Mouse (Mus musculus) MEL (cell line): Measurements from ENCODE around the gene D8Ertd738e. TPM values are rescaled to one million over a fixed set of nuclear protein-coding genes. Genes with fewer than 3 reads are reported as not detected.
A peak's percentile ranks its signal among the peaks of the same experiment; 100 is the strongest.

Source experiments
- DNase-seq: peaks from one replicate; pipeline ENCODE4 v3.0.0; 2011; ENCODE audit warnings: low read depth, low spot score
- H3K27ac ChIP-seq: 2 replicates; pipeline ENCODE4 v1.5.1; 2012; ENCODE audit warnings: low read depth, mild to moderate bottlenecking, control low read depth, low read length, moderate library complexity; ENCODE audit not compliant: control insufficient read depth
- H3K27me3 ChIP-seq, 2 experiments: fragments of 150-350 bp in 1 of 2; sonication (generic) in 1 of 2; 2 replicates each; pipeline ENCODE4 v1.6.1; 2012; ENCODE audit warnings: low read length in 2 of 2, mild to moderate bottlenecking in 2 of 2, improper control_type of control experiment in 1 of 2, moderate library complexity in 1 of 2; ENCODE audit not compliant: insufficient read depth in 2 of 2, control insufficient read depth in 1 of 2
- H3K36me3 ChIP-seq, 2 experiments: 2 replicates each; pipeline ENCODE4 v1.6.1; 2012 to 2014; ENCODE audit warnings: low read length in 2 of 2, improper control_type of control experiment in 1 of 2, inconsistent platforms in 1 of 2, mild to moderate bottlenecking in 1 of 2; ENCODE audit not compliant: insufficient read depth in 2 of 2, control insufficient read depth in 1 of 2
- H3K4me1 ChIP-seq, 2 experiments: fragments of 150-350 bp in 1 of 2; sonication (generic) in 1 of 2; 2 replicates each; pipeline ENCODE4 v1.6.1; 2012; ENCODE audit warnings: low read length in 2 of 2, improper control_type of control experiment in 1 of 2, mild to moderate bottlenecking in 1 of 2; ENCODE audit not compliant: insufficient read depth in 2 of 2, control insufficient read depth in 1 of 2
- H3K4me3 ChIP-seq, 2 experiments: fragments of 150-350 bp in 1 of 2; sonication (generic) in 1 of 2; 2 replicates each; pipeline ENCODE4 v1.5.1; 2012; ENCODE audit warnings: low read depth in 2 of 2, low read length in 2 of 2, mild to moderate bottlenecking in 2 of 2, moderate library complexity in 2 of 2, control low read depth in 1 of 2, improper control_type of control experiment in 1 of 2; ENCODE audit not compliant: control insufficient read depth in 1 of 2, insufficient read depth in 1 of 2
- H3K79me2 ChIP-seq: 2 replicates; pipeline ENCODE4 v1.6.1; 2012; ENCODE audit warnings: mild to moderate bottlenecking, low read length, moderate library complexity; ENCODE audit not compliant: control insufficient read depth, poor library complexity, insufficient read depth
- H3K9ac ChIP-seq: 2 replicates; pipeline ENCODE4 v1.6.1; 2012; ENCODE audit warnings: low read depth, mild to moderate bottlenecking, control low read depth, low read length, moderate library complexity; ENCODE audit not compliant: control insufficient read depth, poor library complexity, severe bottlenecking
- H3K9me3 ChIP-seq: fragments of 150-350 bp; sonication (generic); replicated peaks from 2 replicates; pipeline ENCODE4 v1.6.1; 2012; ENCODE audit warnings: mild to moderate bottlenecking, low read length, improper control_type of control experiment, moderate library complexity; ENCODE audit not compliant: insufficient read depth
- BHLHE40 ChIP-seq: IDR thresholded peaks from 2 replicates; pipeline ENCODE4 v1.6.1; 2012; ENCODE audit warnings: low read depth, mild to moderate bottlenecking, inconsistent platforms, low read length, improper control_type of control experiment, borderline replicate concordance
- CTCF ChIP-seq, 3 experiments: IDR thresholded peaks in 2 of 3; conservative IDR thresholded peaks in 1 of 3; 2 replicates each; pipeline ENCODE4 v1.5.1; 2011 to 2012; ENCODE audit warnings: low read length in 3 of 3, low read depth in 2 of 3, mild to moderate bottlenecking in 2 of 3, improper control_type of control experiment in 1 of 3, inconsistent platforms in 1 of 3, mixed read lengths in 1 of 3, moderate library complexity in 1 of 3; ENCODE audit not compliant: control insufficient read depth in 1 of 3, insufficient read depth in 1 of 3, poor library complexity in 1 of 3, severe bottlenecking in 1 of 3
- MAFK ChIP-seq: IDR thresholded peaks from 2 replicates; pipeline ENCODE4 v1.6.1; 2011; ENCODE audit warnings: low read depth, mild to moderate bottlenecking, low read length, improper control_type of control experiment, borderline replicate concordance
- MYB ChIP-seq: IDR thresholded peaks from 2 replicates; pipeline ENCODE4 v1.6.1; 2011; ENCODE audit warnings: mild to moderate bottlenecking, low read depth, low read length, improper control_type of control experiment
- RAD21 ChIP-seq: IDR thresholded peaks from 2 replicates; pipeline ENCODE4 v1.6.1; 2011; ENCODE audit warnings: mild to moderate bottlenecking, low read depth, low read length, improper control_type of control experiment
- RCOR1 ChIP-seq: IDR thresholded peaks from 2 replicates; pipeline ENCODE4 v1.6.1; 2012; ENCODE audit warnings: low read depth, mild to moderate bottlenecking, inconsistent platforms, low read length, improper control_type of control experiment
- SMC3 ChIP-seq: IDR thresholded peaks from 2 replicates; pipeline ENCODE4 v1.6.1; 2011; ENCODE audit warnings: low read depth, low read length, improper control_type of control experiment
- TCF12 ChIP-seq: IDR thresholded peaks from 2 replicates; pipeline ENCODE4 v1.6.1; 2014; ENCODE audit warnings: low read depth, mild to moderate bottlenecking, inconsistent platforms, low read length, improper control_type of control experiment, moderate library complexity
- USF2 ChIP-seq, 2 experiments: IDR thresholded peaks; 2 replicates each; pipeline ENCODE4 v1.6.1; 2011 to 2012; ENCODE audit warnings: improper control_type of control experiment in 2 of 2, low read length in 2 of 2, borderline replicate concordance in 1 of 2, inconsistent platforms in 1 of 2, low read depth in 1 of 2, mild to moderate bottlenecking in 1 of 2; ENCODE audit not compliant: insufficient read depth in 1 of 2
- ZMIZ1 ChIP-seq: IDR thresholded peaks from 2 replicates; pipeline ENCODE4 v1.6.1; 2012; ENCODE audit warnings: low read depth, mild to moderate bottlenecking, inconsistent platforms, low read length, improper control_type of control experiment, moderate library complexity
- polyA plus RNA-seq, 2 experiments: library from polyadenylated mRNA; stranded (reverse) in 1 of 2; unstranded in 1 of 2; fragments of >175 nt in 1 of 2; fragments of >200 nt in 1 of 2; gene quantifications; 2 replicates each; pipeline versions ENCODE4 v1.2.1 to v1.2.4; 2012; ENCODE audit warnings: low replicate concordance in 2 of 2, low read depth in 1 of 2; ENCODE audit not compliant: insufficient read length in 2 of 2, insufficient read depth in 1 of 2, missing spikeins in 1 of 2
- total RNA-seq: library from RNA; depleted of rRNA; stranded (reverse); fragments of 300-350 nt; gene quantifications from 2 replicates; pipeline ENCODE4 v1.2.3, GENCODE M21; 2012

Gene D8Ertd738e
- total and polyA plus RNA-seq, 3 experiments, result 149 to 164 TPM; not detected in 1

DNA sequence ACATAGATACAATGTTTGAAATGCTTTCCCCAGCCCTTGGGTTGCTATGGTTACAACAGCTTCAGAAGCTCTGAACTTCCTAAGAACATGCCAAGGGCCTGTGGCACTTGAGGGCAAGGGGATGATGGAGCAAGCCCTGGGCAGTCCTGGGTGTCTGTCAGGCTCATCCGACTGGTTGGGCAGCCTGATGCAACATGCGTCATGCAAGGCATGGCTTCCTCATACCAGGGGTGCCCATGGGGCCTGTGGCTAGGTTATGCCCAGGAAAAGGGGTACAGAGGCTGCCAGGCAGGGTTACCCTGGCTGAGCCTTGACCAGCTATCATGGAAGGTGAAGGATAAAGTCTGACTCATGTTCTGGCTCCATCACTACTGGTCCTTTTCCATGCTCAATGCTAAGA lies 16.5 kb downstream of the D8Ertd738e start:
- H3K4me3 ChIP-seq, result no peak overlapping the region
- peaks cover 1 to 2% of the 10 kb centered on the region in 2 experiments; a peak in 2 of 4 replicates for H3K4me1 ChIP-seq
- H3K27me3 ChIP-seq, result no peaks in the 10 kb centered on the region
- H3K79me2 ChIP-seq, result no peaks in the 10 kb centered on the region; the same call in 1 of the 2 replicates
- H3K9me3 ChIP-seq, result no peaks in the 10 kb centered on the region
- peaks cover 0 to 3% of the 10 kb centered on the region in 2 experiments; a peak in 1 of 4 replicates for H3K36me3 ChIP-seq
- no peak overlapping the region for H3K9ac ChIP-seq
- no peak overlapping the region for H3K27ac ChIP-seq
- no peak for DNase-seq
- TF ChIP-seq RCOR1 (no peak), ZMIZ1 (no peak), MYB (no peak), USF2 (IDR thresholded peaks at IDR 0.05; ENCODE audit: borderline replicate concordance in 1 of 2, insufficient read depth in 1 of 2, low read depth in 1 of 2, low read length in 2 of 2) (no peak), BHLHE40 (no peak)

DNA sequence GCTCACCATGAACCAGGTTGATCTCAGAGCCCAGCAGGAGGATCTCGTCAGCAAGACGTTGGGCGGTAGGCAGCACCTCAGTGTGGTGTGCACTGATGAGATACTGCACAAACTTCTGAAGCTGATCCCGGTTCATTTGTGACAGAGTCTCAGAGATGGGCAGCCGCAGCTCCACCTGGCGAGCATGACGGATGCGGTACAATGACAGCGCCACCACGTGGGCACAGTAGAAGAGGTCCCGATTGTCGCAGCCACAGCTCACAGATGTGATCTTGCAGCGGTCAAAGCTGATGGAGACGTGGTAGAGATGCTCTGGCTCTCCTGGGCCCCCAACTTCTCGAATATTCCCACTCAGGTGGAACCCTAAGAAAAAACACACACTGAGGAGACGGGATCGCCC lies 18.8 kb downstream of the D8Ertd738e start:
- Histone ChIP-seq H3K4me3 (no peak overlapping the region), H3K27ac (no peak overlapping the region), H3K9ac (no peak overlapping the region), H3K36me3 (no peaks in the 10 kb centered on the region), H3K27me3 (no peaks in the 10 kb centered on the region), H3K79me2 (no peaks in the 10 kb centered on the region), H3K4me1 (no peaks in the 10 kb centered on the region), H3K9me3 (no peaks in the 10 kb centered on the region)
- TF ChIP-seq RAD21, result peak; percentile 12; the same call in 1 of the 2 replicates
- TF ChIP-seq MAFK, result no peak
- peak in 2 of 3 experiments; percentile 38 to 44; a peak in 4 of 6 replicates for TF ChIP-seq CTCF (IDR thresholded peaks at IDR 0.05 in 2 of 3, conservative IDR thresholded peaks at IDR 0.05 in 1 of 3; ENCODE audit: control insufficient read depth in 1 of 3, insufficient read depth in 1 of 3, low read depth in 2 of 3, low read length in 3 of 3, poor library complexity in 1 of 3, severe bottlenecking in 1 of 3)
- peak; percentile 16; the same call in 1 of the 2 replicates for TF ChIP-seq SMC3
- no peak for DNase-seq

DNA sequence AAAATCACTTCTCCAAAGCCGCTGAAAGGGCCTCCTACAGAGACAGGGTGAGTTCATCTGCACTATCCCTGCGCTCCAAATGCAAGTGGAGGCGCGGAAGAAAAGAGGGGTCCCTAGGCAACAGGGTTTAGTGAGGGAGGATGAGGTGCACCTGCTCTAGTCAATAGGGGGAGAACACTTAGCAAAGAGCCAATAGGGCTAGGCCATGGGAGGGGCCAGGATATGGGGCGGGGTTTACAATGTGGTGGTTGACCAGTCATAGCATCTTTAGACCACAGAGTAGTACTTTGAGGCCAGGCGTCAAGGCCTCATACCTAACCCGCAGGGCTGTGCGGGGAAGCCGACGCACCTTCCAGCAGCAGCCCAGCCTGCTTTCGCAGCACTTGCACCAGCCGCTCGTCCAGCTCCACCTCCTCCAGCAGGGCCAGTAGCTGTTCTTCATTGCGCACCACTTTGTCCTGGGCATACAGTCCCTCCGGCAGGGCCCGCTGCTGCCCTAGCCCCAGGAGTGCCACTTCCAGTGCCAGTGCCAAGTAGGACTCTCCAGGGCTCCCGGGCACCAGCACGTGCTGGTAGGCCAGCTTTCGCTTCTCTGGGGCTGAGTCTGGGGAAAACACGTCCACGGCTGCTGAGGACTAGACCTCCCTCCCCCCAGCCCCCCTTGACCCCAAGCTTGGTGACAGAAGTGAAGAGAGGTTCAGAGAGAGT lies 26.0 kb downstream of the D8Ertd738e start:
- peaks cover 5 to 32% of the 10 kb centered on the region in 2 experiments for H3K4me1 ChIP-seq
- no peak overlapping the region for H3K4me3 ChIP-seq
- no peaks in the 10 kb centered on the region for H3K9me3 ChIP-seq
- H3K27me3 ChIP-seq, result no peaks in the 10 kb centered on the region
- H3K9ac ChIP-seq, result no peak overlapping the region
- H3K79me2 ChIP-seq, result no peaks in the 10 kb centered on the region
- peaks cover 0 to 9% of the 10 kb centered on the region in 2 experiments; a peak in 2 of 4 replicates for H3K36me3 ChIP-seq
- DNase-seq, result no peak
- no peak for TF ChIP-seq TCF12
- TF ChIP-seq CTCF (IDR thresholded peaks at IDR 0.05 in 2 of 3, conservative IDR thresholded peaks at IDR 0.05 in 1 of 3; ENCODE audit: control insufficient read depth in 1 of 3, insufficient read depth in 1 of 3, low read depth in 2 of 3, low read length in 3 of 3, poor library complexity in 1 of 3, severe bottlenecking in 1 of 3), result no peak
- peak overlapping the region; percentile 87; the same call in 1 of the 2 replicates for H3K27ac ChIP-seq
